Mouse (Mus musculus): Measurements from ENCODE around the gene Chl1. TPM values are rescaled to one million over a fixed set of nuclear protein-coding genes. Genes with fewer than 3 reads are reported as not detected.

The Chl1 gene
- polyA plus RNA-seq, 1 experiment, result 1.3 TPM

DNA sequence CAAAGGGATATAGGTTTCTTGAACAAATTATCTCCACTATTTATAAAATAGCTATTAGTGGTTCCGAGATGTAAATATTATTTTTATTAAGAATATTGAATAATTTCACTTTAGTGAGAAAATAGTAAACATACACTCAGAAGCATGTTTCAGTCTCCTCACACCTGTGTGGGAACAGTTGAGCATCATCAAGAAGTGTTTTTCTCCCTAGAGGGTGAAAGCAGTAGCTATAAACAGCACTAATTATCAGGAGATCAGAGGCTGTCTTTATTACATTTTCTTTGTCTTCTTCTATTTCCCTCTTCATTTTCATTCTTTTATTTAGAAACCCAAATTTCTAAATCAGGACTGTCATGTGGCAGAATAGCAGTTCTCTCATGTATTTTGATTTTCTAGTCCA lies 166.7 kb downstream of the Chl1 start:
- no peak for TF ChIP-seq CTCF (IDR thresholded peaks at IDR 0.05; ENCODE audit: insufficient read depth, low read length)
- TF ChIP-seq POLR2A (IDR thresholded peaks at IDR 0.05; ENCODE audit: borderline replicate concordance, extremely low read depth, low read depth, low read length), result no peak
- Histone ChIP-seq H3K4me1 (ENCODE audit: control insufficient read depth, insufficient read depth, low read length) (no peaks in the 10 kb centered on the region), H3K4me3 (replicated peaks; ENCODE audit: extremely low read depth, low read depth, low read length) (no peak overlapping the region)
- DNase-seq, result no peak
- 86% methylated on average over 1 of the region's 1 CpGs for WGBS

DNA sequence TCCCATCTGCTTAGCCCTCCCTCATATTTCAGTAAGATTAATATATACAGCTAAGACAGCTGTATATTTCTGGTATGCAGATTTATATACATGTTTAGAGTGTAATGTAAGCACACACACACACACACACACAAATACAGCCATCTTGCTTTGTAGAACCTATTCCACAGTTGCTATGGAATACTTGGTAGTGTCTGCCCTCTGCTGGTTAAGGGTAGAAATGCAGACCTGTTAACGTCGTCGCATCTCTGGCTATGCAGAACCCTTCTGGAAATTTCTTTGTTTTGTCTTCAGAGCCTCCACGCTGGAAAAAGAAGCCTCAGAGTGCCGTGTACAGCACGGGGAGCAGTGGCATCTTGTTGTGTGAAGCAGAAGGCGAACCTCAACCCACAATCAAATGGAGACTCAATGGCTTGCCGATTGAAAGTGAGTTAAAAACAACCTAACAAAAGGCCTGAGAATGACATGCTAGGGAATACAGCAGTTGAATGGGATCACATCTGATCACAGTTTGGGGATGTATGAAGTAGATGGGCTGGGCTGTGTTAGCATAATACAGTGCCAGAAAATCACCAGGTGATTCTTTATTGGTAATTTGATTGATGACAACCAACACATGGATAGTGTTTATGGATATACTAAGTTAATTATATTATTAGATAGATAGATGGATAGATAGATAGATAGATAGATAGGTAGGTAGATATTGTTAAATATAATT lies 172.6 kb downstream of the Chl1 start:
- 15% methylated on average over 8 of the region's 8 CpGs for WGBS
- no peak overlapping the region for H3K4me3 ChIP-seq (replicated peaks; ENCODE audit: extremely low read depth, low read depth, low read length)
- no peaks in the 10 kb centered on the region for H3K4me1 ChIP-seq (ENCODE audit: control insufficient read depth, insufficient read depth, low read length)
- TF ChIP-seq POLR2A (IDR thresholded peaks at IDR 0.05; ENCODE audit: borderline replicate concordance, extremely low read depth, low read depth, low read length) (no peak), CTCF (IDR thresholded peaks at IDR 0.05; ENCODE audit: insufficient read depth, low read length) (no peak)
- DNase-seq, result peak; percentile 9

DNA sequence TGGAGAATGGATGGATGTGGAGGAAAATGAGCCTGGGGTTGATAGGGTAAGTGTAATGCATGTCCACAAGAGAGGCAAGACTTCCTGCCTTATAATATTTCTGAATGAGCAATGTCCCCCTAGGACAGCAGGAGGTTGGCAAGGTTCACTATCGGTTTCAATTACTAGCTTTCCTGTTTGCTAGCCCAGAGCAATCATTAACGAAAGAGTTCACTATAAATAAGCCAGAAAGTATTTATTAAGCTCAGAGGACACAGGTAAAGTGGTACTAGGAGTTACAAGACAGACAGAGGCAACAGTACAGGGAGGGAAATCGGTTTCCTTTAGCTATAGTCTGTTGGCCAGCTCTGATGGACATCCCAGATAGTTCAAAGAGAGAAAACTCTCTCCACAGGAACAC lies 182.1 kb downstream of the Chl1 start:
- Histone ChIP-seq H3K4me3 (replicated peaks; ENCODE audit: extremely low read depth, low read depth, low read length) (no peak overlapping the region), H3K4me1 (ENCODE audit: control insufficient read depth, insufficient read depth, low read length) (no peaks in the 10 kb centered on the region)
- TF ChIP-seq CTCF (IDR thresholded peaks at IDR 0.05; ENCODE audit: insufficient read depth, low read length) (no peak), POLR2A (IDR thresholded peaks at IDR 0.05; ENCODE audit: borderline replicate concordance, extremely low read depth, low read depth, low read length) (no peak)
- 55% methylated on average over 3 of the region's 3 CpGs for WGBS
- DNase-seq, result no peak

DNA sequence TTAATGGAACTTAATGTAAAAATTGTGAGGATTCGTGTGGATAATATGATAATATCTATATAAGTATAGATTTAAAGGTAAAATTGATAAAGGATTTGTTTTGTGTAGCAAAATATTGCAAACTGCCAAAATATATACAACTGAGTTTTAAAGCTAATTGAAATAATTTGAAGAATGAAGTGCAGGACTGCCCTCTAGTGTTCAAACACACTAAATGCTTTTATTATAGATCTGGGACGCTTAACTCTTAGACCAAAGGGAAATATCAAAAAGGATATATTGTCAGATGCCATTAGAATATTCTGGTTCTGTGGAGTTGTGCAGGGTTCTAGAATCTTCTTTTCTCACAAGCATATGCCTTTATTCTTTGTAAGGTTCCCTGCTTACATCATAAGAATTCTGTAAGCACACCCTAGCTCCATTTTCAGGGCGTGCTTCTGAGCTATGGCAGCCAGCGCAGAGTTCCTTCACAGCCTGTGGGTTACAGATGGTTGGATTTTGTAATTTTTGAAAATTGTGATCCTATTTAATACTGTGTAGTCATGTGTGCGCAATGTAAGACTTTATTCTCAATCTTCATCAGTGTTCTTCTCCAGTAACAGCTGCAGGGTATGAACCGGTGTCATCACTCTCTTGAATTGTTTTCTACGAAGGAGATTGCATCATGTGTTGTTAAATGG lies 187.1 kb downstream of the Chl1 start:
- WGBS, result 54% methylated on average over 7 of the region's 7 CpGs
- Histone ChIP-seq H3K4me1 (ENCODE audit: control insufficient read depth, insufficient read depth, low read length) (no peaks in the 10 kb centered on the region), H3K4me3 (replicated peaks; ENCODE audit: extremely low read depth, low read depth, low read length) (no peak overlapping the region)
- TF ChIP-seq CTCF (IDR thresholded peaks at IDR 0.05; ENCODE audit: insufficient read depth, low read length) (peak; percentile 18; the same call in 1 of the 2 replicates), POLR2A (IDR thresholded peaks at IDR 0.05; ENCODE audit: borderline replicate concordance, extremely low read depth, low read depth, low read length) (no peak)
- no peak for DNase-seq

DNA sequence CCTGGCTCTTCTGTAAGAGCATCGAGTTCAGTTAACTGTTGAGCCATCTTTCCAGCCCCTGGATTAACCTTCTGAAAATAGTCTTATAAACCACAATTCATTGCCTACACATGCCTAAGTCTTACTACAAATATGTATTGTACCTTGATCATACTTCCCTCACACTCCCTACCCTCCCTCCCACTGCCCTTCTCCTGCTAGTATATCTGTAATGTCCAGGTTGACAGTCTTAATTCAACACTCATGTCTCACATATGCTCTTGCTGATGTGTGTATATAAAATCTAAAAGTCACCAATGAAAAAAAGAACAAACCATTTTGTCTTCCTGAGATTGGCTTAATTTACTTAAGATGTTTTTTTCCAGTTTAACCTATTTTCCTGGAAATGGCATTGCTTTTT lies 189.1 kb downstream of the Chl1 start:
- H3K4me1 ChIP-seq (ENCODE audit: control insufficient read depth, insufficient read depth, low read length), result no peaks in the 10 kb centered on the region
- TF ChIP-seq POLR2A (IDR thresholded peaks at IDR 0.05; ENCODE audit: borderline replicate concordance, extremely low read depth, low read depth, low read length) (no peak), CTCF (IDR thresholded peaks at IDR 0.05; ENCODE audit: insufficient read depth, low read length) (no peak)
- WGBS, result 81% methylated on average over 1 of the region's 1 CpGs
- no peak overlapping the region for H3K4me3 ChIP-seq (replicated peaks; ENCODE audit: extremely low read depth, low read depth, low read length)
- no peak for DNase-seq

DNA sequence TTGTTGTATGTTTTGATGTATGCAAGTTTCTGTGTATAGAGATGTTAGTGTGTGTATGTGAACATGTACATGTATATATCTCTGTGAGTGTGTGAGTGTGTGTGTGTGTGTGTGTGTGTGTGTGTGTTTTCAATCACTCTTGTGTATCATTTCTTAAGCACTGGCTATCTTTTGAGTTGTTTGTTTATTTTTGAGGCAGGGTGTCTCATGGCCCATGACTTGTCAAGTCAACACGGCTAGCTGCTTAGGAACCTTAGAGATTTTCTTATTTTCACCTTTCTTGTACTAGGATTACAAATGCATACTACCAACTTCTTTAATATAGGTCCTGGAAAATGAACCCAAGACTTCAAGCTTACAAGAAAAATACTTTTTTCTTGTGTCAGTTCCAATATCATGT lies 189.5 kb downstream of the Chl1 start:
- TF ChIP-seq CTCF (IDR thresholded peaks at IDR 0.05; ENCODE audit: insufficient read depth, low read length), result no peak
- no peak for TF ChIP-seq POLR2A (IDR thresholded peaks at IDR 0.05; ENCODE audit: borderline replicate concordance, extremely low read depth, low read depth, low read length)
- Histone ChIP-seq H3K4me1 (ENCODE audit: control insufficient read depth, insufficient read depth, low read length) (no peaks in the 10 kb centered on the region), H3K4me3 (replicated peaks; ENCODE audit: extremely low read depth, low read depth, low read length) (no peak overlapping the region)
- DNase-seq, result no peak
- WGBS, result 30% methylated on average over 1 of the region's 1 CpGs

DNA sequence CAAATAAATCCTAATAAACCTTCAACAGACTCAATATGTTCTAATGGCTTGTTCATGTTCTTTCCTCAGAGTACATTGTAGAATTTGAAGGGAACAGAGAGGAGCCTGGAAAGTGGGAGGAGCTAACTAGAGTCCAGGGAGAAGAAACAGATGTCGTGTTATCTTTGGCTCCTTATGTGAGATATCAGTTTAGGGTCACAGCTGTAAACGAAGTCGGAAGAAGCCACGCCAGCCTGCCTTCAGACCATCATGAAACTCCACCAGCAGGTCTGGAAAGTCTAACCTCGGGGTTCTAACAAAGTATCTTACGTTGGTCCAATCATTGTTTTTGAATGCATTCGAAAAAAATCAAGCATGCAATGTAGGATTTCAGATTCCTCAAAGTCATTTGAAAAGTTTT lies 189.9 kb downstream of the Chl1 start:
- Histone ChIP-seq H3K4me3 (replicated peaks; ENCODE audit: extremely low read depth, low read depth, low read length) (no peak overlapping the region), H3K4me1 (ENCODE audit: control insufficient read depth, insufficient read depth, low read length) (no peaks in the 10 kb centered on the region)
- TF ChIP-seq CTCF (IDR thresholded peaks at IDR 0.05; ENCODE audit: insufficient read depth, low read length) (no peak), POLR2A (IDR thresholded peaks at IDR 0.05; ENCODE audit: borderline replicate concordance, extremely low read depth, low read depth, low read length) (no peak)
- WGBS, result 38% methylated on average over 7 of the region's 7 CpGs
- no peak for DNase-seq

DNA sequence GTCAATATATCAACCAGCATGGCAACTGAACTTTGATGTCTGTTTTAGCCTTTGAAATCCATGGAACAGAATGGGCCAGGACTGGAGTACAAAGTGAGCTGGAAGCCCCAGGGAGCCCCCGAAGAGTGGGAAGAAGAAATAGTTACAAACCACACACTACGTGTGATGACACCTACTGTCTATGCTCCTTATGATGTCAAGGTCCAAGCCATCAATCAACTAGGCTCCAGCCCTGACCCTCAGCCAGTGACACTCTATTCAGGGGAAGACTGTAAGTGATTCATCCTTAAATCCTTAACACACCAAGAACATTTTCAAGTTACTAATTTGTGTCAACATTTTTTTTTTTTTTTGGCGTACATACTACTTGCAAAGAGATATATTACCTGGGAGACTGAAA lies 196.0 kb downstream of the Chl1 start:
- TF ChIP-seq CTCF (IDR thresholded peaks at IDR 0.05; ENCODE audit: insufficient read depth, low read length), result no peak
- no peak for TF ChIP-seq POLR2A (IDR thresholded peaks at IDR 0.05; ENCODE audit: borderline replicate concordance, extremely low read depth, low read depth, low read length)
- WGBS, result 67% methylated on average over 3 of the region's 3 CpGs
- DNase-seq, result no peak
- Histone ChIP-seq H3K4me1 (ENCODE audit: control insufficient read depth, insufficient read depth, low read length) (no peaks in the 10 kb centered on the region), H3K4me3 (replicated peaks; ENCODE audit: extremely low read depth, low read depth, low read length) (no peak overlapping the region)

DNA sequence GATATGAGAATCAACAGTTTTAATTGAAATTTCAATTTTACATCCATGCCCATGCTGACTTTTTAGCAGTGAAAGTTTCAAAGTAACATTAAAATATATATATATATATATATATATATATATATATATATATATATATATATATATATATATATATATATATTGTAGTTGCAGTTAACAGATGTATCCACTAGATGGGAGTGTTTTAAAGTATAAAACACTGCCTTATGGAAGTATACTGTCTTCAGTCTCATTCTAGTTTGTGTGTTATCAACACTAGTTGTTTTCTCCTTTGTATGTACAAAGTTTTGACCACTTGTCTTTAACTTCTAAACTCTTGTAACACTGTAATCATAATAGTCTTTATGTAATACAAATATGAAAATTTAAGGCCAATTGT lies 228.9 kb downstream of the Chl1 start:
- H3K4me1 ChIP-seq (ENCODE audit: control insufficient read depth, insufficient read depth, low read length), result no peaks in the 10 kb centered on the region
- H3K4me3 ChIP-seq (replicated peaks; ENCODE audit: extremely low read depth, low read depth, low read length), result no peak overlapping the region
- TF ChIP-seq POLR2A (IDR thresholded peaks at IDR 0.05; ENCODE audit: borderline replicate concordance, extremely low read depth, low read depth, low read length) (no peak), CTCF (IDR thresholded peaks at IDR 0.05; ENCODE audit: insufficient read depth, low read length) (no peak)
- DNase-seq, result no peak

DNA sequence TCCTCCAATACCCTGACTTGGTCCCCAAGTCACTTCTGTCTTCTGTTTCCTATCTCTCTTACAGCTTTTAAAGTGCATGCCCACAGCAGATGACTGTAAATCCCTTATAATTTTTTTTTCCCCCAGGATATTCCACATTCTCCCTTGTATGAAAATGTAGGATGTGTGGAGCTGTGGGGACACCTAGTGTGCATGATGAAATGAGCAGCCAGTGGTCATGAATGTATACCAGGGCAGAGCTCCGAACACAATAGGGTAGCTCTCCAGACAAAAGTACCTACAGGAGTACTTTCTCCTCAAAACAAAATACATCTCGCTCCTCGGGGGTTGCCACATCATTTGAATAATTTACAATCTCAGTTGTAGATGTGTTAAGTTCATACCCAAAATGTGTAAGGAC lies 232.4 kb downstream of the Chl1 start:
- H3K4me1 ChIP-seq (ENCODE audit: control insufficient read depth, insufficient read depth, low read length), result no peaks in the 10 kb centered on the region
- TF ChIP-seq CTCF (IDR thresholded peaks at IDR 0.05; ENCODE audit: insufficient read depth, low read length), result no peak
- no peak for TF ChIP-seq POLR2A (IDR thresholded peaks at IDR 0.05; ENCODE audit: borderline replicate concordance, extremely low read depth, low read depth, low read length)
- H3K4me3 ChIP-seq (replicated peaks; ENCODE audit: extremely low read depth, low read depth, low read length), result no peak overlapping the region
- WGBS, result 59% methylated on average over 3 of the region's 3 CpGs
- DNase-seq, result no peak
